Comparison of ENCODE assay signal across 35 mouse cellular contexts in the genomic region with DNA sequence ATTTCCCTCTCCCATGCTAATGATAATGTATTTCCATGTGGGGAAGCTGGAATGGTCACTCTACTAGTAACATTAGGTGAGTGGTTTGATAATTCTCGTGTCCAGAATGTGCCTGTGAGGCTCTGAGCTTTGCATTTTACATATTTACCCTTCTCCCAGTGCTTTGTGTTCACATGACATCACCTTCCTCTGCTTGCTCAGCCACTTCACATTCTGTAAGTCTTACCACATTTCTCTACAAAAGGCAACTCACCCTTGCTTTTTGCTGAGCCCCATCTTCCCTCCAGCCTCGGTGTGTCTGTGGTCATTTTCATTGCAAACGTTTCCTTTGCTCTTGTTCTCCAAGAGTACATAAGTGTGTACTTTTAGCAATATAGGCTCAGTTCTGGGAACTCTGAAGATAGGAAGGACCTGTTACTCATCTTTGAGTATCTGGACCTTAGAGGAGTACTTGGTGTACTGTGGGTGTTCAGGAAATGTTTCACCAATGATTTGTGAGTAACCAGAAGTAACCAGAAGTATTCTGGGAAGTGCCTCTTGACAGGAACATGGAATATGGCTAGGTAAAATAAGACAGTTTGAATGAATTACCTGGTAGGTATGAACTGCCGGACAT.
"Had no signal": no experiment of that assay in that cellular context is flagged by ENCODE, and none has a peak within 500 bp of the region (broad histone marks: within the 10 kb centered on the region; RNA-seq: fewer than 3 reads in every experiment).

No protein-coding gene starts in this region.

- ATAC-seq: hindbrain, embryonic 16.5 days; hindbrain, postnatal 0 days; inflammation-experienced regulatory T-cells, adult 6 months; intestine, embryonic 15.5 days; intestine, embryonic 16.5 days; intestine, postnatal 0 days had no signal

- H3K9ac ChIP-seq: heart, embryonic 12.5 days; heart, embryonic 13.5 days; heart, embryonic 15.5 days; hindbrain, embryonic 12.5 days; hindbrain, embryonic 13.5 days; hindbrain, embryonic 14.5 days; hindbrain, embryonic 15.5 days; intestine, embryonic 15.5 days; kidney, embryonic 15.5 days had no signal

- H3K4me3 ChIP-seq: heart, embryonic 10.5 days; heart, embryonic 12.5 days; heart, embryonic 13.5 days; heart, embryonic 15.5 days; hindbrain, embryonic 10.5 days; hindbrain, embryonic 12.5 days; hindbrain, embryonic 13.5 days; hindbrain, embryonic 15.5 days; intestine, embryonic 15.5 days; kidney, embryonic 15.5 days; layer of hippocampus, adult 2 months had no signal

- H3K27me3 ChIP-seq: heart, embryonic 12.5 days; heart, embryonic 13.5 days; heart, embryonic 15.5 days; hindbrain, embryonic 12.5 days; hindbrain, embryonic 13.5 days; hindbrain, embryonic 15.5 days; intestine, embryonic 15.5 days; kidney, embryonic 15.5 days had no signal

- H3K4me1 ChIP-seq: heart, embryonic 10.5 days; heart, embryonic 12.5 days; heart, embryonic 13.5 days; heart, embryonic 15.5 days; hindbrain, embryonic 12.5 days; hindbrain, embryonic 13.5 days; hindbrain, embryonic 15.5 days; intestine, embryonic 15.5 days; kidney, embryonic 15.5 days had no signal

- H3K27ac ChIP-seq: heart, embryonic 10.5 days; heart, embryonic 13.5 days; heart, embryonic 15.5 days; hindbrain, embryonic 10.5 days; hindbrain, embryonic 12.5 days; hindbrain, embryonic 13.5 days; hindbrain, embryonic 14.5 days; hindbrain, embryonic 15.5 days; hindbrain, postnatal 0 days; intestine, embryonic 15.5 days; kidney, embryonic 15.5 days; kidney, postnatal 0 days; layer of hippocampus, adult 2 months had no signal

- H3K4me2 ChIP-seq: heart, embryonic 11.5 days; heart, embryonic 12.5 days; heart, embryonic 13.5 days; heart, embryonic 15.5 days; hindbrain, embryonic 12.5 days; hindbrain, embryonic 13.5 days; hindbrain, embryonic 14.5 days; hindbrain, embryonic 15.5 days; intestine, embryonic 15.5 days; kidney, embryonic 15.5 days had no signal

- H3K36me3 ChIP-seq: heart, embryonic 10.5 days; heart, embryonic 12.5 days; heart, embryonic 13.5 days; heart, embryonic 15.5 days; hindbrain, embryonic 10.5 days; hindbrain, embryonic 12.5 days; hindbrain, embryonic 13.5 days; hindbrain, embryonic 15.5 days; intestine, embryonic 15.5 days; kidney, embryonic 15.5 days had no signal

- DNase-seq: heart, postnatal 10 days; heart, postnatal 14 days; heart, postnatal 36 days; heart, postnatal 4 days; kidney, adult 11 months; kidney, adult 18-20 months; kidney, adult 2 months; kidney, adult 8-10 months; kidney, adult 9 months; kidney, postnatal 10 days; kidney, postnatal 14 days; kidney, postnatal 25 days; kidney, postnatal 36 days; kidney, postnatal 4 days; layer of hippocampus, adult 9-11 months; layer of hippocampus, postnatal 36 days had no signal

- H3K9me3 ChIP-seq: heart, embryonic 10.5 days; heart, embryonic 12.5 days; heart, embryonic 13.5 days; heart, embryonic 15.5 days; hindbrain, embryonic 10.5 days; hindbrain, embryonic 12.5 days; hindbrain, embryonic 13.5 days; hindbrain, embryonic 15.5 days; intestine, embryonic 15.5 days; kidney, embryonic 15.5 days had no signal
